Mouse (Mus musculus) C2C12 (cell line): ENCODE results near the gene Apmap. TPM values are rescaled to one million over a fixed set of nuclear protein-coding genes. Genes with fewer than 3 reads are reported as not detected.

Experiments used
- H3K27me3 ChIP-seq: one replicate; pipeline ENCODE4 v1.6.1; 2011; ENCODE audit not compliant: control insufficient read depth, insufficient read depth, insufficient read length
- H3K36me3 ChIP-seq: one replicate; pipeline ENCODE4 v1.6.1; 2011; ENCODE audit not compliant: control insufficient read depth, insufficient read depth
- H3K4me3 ChIP-seq: one replicate; pipeline ENCODE4 v1.5.1; 2011; ENCODE audit warnings: mild to moderate bottlenecking, control low read depth; ENCODE audit not compliant: poor library complexity, insufficient read depth, severe bottlenecking
- H3K79me2 ChIP-seq: one replicate; pipeline ENCODE4 v1.6.1; 2011; ENCODE audit not compliant: control insufficient read depth, insufficient read depth
- H3K79me3 ChIP-seq: one replicate; pipeline ENCODE4 v1.6.1; 2011; ENCODE audit warnings: low read depth, control low read depth
- H3ac ChIP-seq: one replicate; pipeline ENCODE3; 2011; ENCODE audit warnings: low read depth; ENCODE audit not compliant: control insufficient read depth, insufficient read length
- CEBPB ChIP-seq: IDR thresholded peaks from one replicate; pipeline ENCODE4 v1.6.1; 2011; ENCODE audit warnings: low read depth, mild to moderate bottlenecking, control low read depth, moderate library complexity
- CTCF ChIP-seq: IDR thresholded peaks from one replicate; pipeline ENCODE4 v1.5.1; 2011; ENCODE audit not compliant: control insufficient read depth, insufficient read depth, insufficient read length
- FOSL1 ChIP-seq: IDR thresholded peaks from one replicate; pipeline ENCODE4 v1.8.0; 2011; ENCODE audit warnings: mild to moderate bottlenecking, low read length; ENCODE audit not compliant: poor library complexity, insufficient read depth, severe bottlenecking
- MAX ChIP-seq: IDR thresholded peaks from one replicate; pipeline ENCODE4 v1.6.1; 2011; ENCODE audit warnings: mild to moderate bottlenecking, control low read depth
- MYOD1 ChIP-seq: IDR thresholded peaks from one replicate; pipeline ENCODE4 v1.6.1; 2011; ENCODE audit warnings: low read depth; ENCODE audit not compliant: control insufficient read depth, insufficient read length
- MYOG ChIP-seq: IDR thresholded peaks from one replicate; pipeline ENCODE4 v1.6.1; 2011; ENCODE audit not compliant: control insufficient read depth, insufficient read length; ENCODE audit errors: extremely low read depth
- USF1 ChIP-seq: IDR thresholded peaks from one replicate; pipeline ENCODE4 v1.6.1; 2011; ENCODE audit warnings: low read depth, mild to moderate bottlenecking, control low read depth, moderate library complexity
- polyA plus RNA-seq: library from polyadenylated mRNA; unstranded; fragments of >200 nt; fragmentation: generic; extraction: Trizol; gene quantifications from one replicate; pipeline ENCODE4 v1.2.1, GENCODE M21; 2012; ENCODE audit warnings: missing spikeins

Gene Apmap
- polyA plus RNA-seq, 1 experiment, result 25.6 TPM

DNA sequence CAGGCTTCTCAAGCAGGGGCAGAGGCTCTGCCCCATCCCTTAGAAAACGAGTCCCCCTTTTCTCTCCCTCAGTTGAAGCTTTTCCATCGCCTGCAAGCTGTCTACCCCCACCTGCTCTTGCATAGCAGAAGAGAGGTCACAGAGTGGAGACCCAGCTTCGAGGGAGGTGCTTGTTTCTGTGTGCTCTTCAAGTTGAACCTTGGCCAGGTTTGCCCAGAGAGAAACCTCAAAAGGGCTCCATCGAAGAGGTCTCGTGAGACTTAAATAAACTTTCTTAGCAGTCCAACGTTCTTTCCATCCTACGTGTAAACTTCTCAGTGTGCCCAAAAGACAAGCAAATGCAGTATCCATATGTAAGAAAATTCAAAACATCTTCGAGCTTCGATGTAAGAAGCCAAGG, 43.0 kb upstream of the Apmap start:
- Histone ChIP-seq H3K79me2 (no peaks in the 10 kb centered on the region), H3K27me3 (no peaks in the 10 kb centered on the region), H3K4me3 (no peak overlapping the region), H3K79me3 (no peaks in the 10 kb centered on the region), H3K36me3 (no peaks in the 10 kb centered on the region), H3ac (no peak overlapping the region)
- TF ChIP-seq CTCF, result no peak
- no peak for TF ChIP-seq CEBPB

DNA sequence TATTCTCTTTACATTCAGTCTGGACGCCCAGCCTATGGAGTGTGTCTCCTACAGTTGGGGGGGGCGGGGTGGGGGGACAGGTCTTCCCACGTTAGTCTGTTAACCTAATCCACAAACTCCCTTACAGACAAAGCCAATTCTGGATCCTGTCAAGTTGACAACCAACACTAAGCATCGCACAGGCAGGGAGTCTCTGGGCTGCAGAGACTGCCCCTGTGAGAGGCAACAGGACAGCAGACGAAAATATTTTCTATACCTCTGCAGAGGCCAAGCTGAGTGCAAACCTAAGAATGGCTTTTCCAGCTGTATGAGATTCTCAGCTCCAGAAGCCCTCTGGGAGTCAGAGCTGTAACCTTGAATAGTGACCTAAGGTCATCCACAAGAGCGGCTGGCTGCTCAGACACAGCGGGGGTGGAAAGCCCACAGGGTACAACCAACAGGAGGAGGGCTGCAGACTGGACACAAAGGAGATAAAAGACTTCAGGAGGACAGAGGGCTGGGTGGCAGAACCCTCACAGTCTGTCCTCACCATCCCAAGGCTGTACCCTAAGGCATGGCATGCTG, 42.2 kb upstream of the Apmap start:
- H3K27me3 ChIP-seq, result no peaks in the 10 kb centered on the region
- H3ac ChIP-seq, result no peak overlapping the region
- H3K79me3 ChIP-seq, result no peaks in the 10 kb centered on the region
- no peaks in the 10 kb centered on the region for H3K36me3 ChIP-seq
- no peak overlapping the region for H3K4me3 ChIP-seq
- no peaks in the 10 kb centered on the region for H3K79me2 ChIP-seq
- TF ChIP-seq MYOG, result no peak
- no peak for TF ChIP-seq MAX
- no peak for TF ChIP-seq USF1
- TF ChIP-seq FOSL1, result no peak
- no peak for TF ChIP-seq MYOD1
- no peak for TF ChIP-seq CTCF

DNA sequence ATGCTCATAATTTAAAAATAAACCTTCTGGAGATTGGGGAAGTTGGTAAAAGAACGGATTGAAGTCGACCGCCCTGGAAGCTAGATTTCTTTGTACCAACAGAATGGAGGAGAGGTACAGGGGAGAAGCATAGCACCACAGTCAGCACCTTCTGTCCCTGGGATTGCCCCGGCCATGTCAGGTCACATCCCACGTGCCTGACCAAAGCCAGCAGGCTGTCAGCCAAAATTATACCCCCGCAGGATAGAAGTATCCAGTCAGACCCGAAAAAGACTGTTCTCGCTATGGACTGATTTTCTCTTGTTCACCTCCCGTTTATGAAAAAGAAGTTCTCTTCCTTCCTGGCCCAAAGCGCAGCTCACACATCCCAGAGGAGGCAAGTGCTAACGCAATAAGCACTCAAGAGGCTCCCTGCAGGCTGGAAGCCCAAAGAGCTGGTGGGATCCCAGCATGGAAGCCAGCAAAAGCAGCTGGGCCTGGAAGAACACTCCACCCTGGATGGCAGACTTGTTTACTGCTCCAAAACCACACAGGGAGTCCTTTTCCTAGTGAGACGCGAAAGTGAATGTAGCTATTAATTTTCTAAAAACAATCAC, 40.0 kb upstream of the Apmap start:
- Histone ChIP-seq H3K36me3 (no peaks in the 10 kb centered on the region), H3K79me3 (no peaks in the 10 kb centered on the region), H3ac (no peak overlapping the region), H3K79me2 (no peaks in the 10 kb centered on the region), H3K4me3 (no peak overlapping the region), H3K27me3 (no peaks in the 10 kb centered on the region)
- TF ChIP-seq MYOD1 (no peak), CEBPB (no peak), MYOG (no peak), FOSL1 (no peak), CTCF (no peak), MAX (no peak), USF1 (no peak)

DNA sequence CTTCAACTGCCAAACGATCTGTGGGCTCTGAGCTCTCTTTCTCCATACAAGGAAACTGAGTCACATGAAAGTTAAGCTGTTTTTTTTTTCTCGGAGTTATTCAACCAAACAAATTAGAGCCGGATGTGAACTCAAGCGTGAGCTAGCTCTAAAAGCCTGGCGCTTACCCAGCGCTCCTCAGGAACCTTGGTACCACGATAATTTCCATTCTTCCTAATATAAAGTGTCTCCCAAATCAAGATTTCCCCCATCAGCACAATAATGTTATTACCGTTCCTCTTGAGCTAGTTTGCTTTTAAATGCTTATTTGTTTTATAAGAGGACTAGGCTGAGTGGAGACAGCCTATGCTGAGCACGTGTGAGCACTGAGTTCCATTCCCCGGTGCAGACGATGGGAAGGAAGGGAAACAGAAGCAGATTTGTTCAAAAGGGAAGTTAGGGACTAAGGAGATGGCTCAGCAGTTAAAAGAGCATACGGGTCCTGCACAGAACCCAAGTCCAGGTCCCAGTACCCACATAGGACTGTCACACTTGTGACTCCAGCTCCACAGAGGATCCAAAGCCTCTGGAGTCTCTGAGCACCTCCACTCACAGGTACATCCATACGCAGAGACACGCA, 39.4 kb upstream of the Apmap start:
- TF ChIP-seq CTCF, result no peak
- TF ChIP-seq MAX, result no peak
- no peak for TF ChIP-seq MYOG
- TF ChIP-seq MYOD1, result no peak
- TF ChIP-seq CEBPB, result no peak
- no peak for TF ChIP-seq FOSL1
- TF ChIP-seq USF1, result no peak
- Histone ChIP-seq H3K4me3 (no peak overlapping the region), H3K27me3 (no peaks in the 10 kb centered on the region), H3K79me2 (no peaks in the 10 kb centered on the region), H3K36me3 (no peaks in the 10 kb centered on the region), H3ac (no peak overlapping the region), H3K79me3 (no peaks in the 10 kb centered on the region)

DNA sequence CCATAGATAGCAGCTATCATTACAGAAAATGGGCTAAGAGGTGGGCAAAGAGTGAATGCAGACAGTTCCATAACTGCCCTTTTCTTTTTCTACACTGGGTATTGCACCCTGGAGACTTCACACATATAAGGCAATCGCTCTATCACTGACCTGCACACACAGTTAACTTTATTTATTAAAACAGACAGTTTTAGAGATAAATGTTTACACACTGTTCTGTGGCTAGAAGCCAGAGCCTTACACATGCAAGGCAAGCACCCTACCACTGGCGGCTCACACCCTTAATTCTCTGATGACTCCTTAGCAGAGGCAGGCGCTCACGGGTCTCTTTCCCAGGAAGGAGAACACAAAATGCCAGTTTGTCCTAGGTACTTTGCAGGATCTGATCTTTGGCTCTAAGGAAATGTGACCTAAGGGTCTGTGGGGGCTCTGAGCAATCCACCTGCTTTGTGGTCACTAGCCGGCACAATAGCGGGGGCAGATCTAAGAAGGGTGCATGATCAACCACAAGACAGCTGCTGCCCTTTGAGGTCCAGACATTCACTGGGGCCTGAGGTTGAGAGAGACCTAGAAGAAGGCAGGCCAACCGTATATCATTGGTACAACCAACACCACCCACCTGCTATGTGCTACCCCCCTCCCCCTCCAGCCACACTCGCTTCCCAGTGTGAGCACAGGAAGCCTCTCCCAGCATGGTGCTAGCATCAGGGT, 38.2 kb upstream of the Apmap start:
- Histone ChIP-seq H3K36me3 (no peaks in the 10 kb centered on the region), H3K79me3 (no peaks in the 10 kb centered on the region), H3K4me3 (no peak overlapping the region), H3K79me2 (no peaks in the 10 kb centered on the region), H3K27me3 (no peaks in the 10 kb centered on the region), H3ac (no peak overlapping the region)
- TF ChIP-seq USF1, result no peak
- TF ChIP-seq MAX, result no peak
- no peak for TF ChIP-seq CTCF
- TF ChIP-seq MYOG, result no peak
- TF ChIP-seq FOSL1, result no peak
- no peak for TF ChIP-seq MYOD1
- TF ChIP-seq CEBPB, result no peak
